Mouse (Mus musculus) layer of hippocampus, adult 9-10 months (tissue): ENCODE measurements around the gene Spsb3.
A peak's percentile ranks its signal among the peaks of the same experiment; 100 is the strongest.

Experiments
- DNase-seq: peaks from one replicate; pipeline ENCODE4 v3.0.0; 2022; ENCODE audit warnings: low spot score

The Spsb3 gene

GRCm38 (mm10) chr17:24896241-24896992 lies 10.0 kb downstream of the Spsb3 start, which contains the start of gene Nme3:
Gene Nme3, plus strand, starts transcription at chr17:24896500.
- no peak for DNase-seq

GRCm38 (mm10) chr17:24896993-24897269 lies 10.5 kb downstream of the Spsb3 start:
- no peak for DNase-seq

GRCm38 (mm10) chr17:24897600-24897999 lies 11.2 kb downstream of the Spsb3 start:
- DNase-seq, result no peak

- DNase-seq, result no peak
These were observed 11.8 kb downstream of the Spsb3 start for GRCm38 (mm10) chr17:24898041-24898854.

- no peak for DNase-seq
These were observed 12.7 kb downstream of the Spsb3 start for GRCm38 (mm10) chr17:24899153-24899552.

- DNase-seq, result no peak
These were observed 13.6 kb downstream of the Spsb3 start for GRCm38 (mm10) chr17:24900014-24900413.

- DNase-seq, result no peak
These were observed 15.7 kb downstream of the Spsb3 start for GRCm38 (mm10) chr17:24902124-24902523.

- DNase-seq, result no peak
These were observed 16.4 kb downstream of the Spsb3 start for GRCm38 (mm10) chr17:24902671-24903474.

- DNase-seq, result no peak
These were observed 17.3 kb downstream of the Spsb3 start for GRCm38 (mm10) chr17:24903767-24904166.

GRCm38 (mm10) chr17:24907591-24907990 lies 21.1 kb downstream of the Spsb3 start:
- no peak for DNase-seq

GRCm38 (mm10) chr17:24913984-24914383 lies 27.5 kb downstream of the Spsb3 start:
- no peak for DNase-seq

- no peak for DNase-seq
These were observed 36.8 kb downstream of the Spsb3 start for GRCm38 (mm10) chr17:24923246-24923645.

GRCm38 (mm10) chr17:24929506-24929905 lies 43.1 kb downstream of the Spsb3 start:
- DNase-seq, result no peak

- no peak for DNase-seq
These were observed 46.0 kb downstream of the Spsb3 start for GRCm38 (mm10) chr17:24932431-24932830.

GRCm38 (mm10) chr17:24933163-24933562 lies 46.7 kb downstream of the Spsb3 start:
- DNase-seq, result no peak

- no peak for DNase-seq
These were observed 48.5 kb downstream of the Spsb3 start for GRCm38 (mm10) chr17:24934926-24935325.

GRCm38 (mm10) chr17:24935666-24936065 lies 49.2 kb downstream of the Spsb3 start:
- DNase-seq, result no peak

- DNase-seq, result peak; percentile 83
These were observed 50.1 kb downstream of the Spsb3 start, which contains the start of gene Mapk8ip3 for GRCm38 (mm10) chr17:24936259-24937237. Gene Mapk8ip3, minus strand, starts transcription at chr17:24936977.

GRCm38 (mm10) chr17:24937266-24937665 lies 50.8 kb downstream of the Spsb3 start:
- DNase-seq, result no peak
